Mouse (Mus musculus): Measurements from ENCODE around the gene Pdp2. TPM values are rescaled to one million over a fixed set of nuclear protein-coding genes. Genes with fewer than 3 reads are reported as not detected.
A peak's percentile ranks its signal among the peaks of the same experiment; 100 is the strongest.
"Not testable (repeated sequence)": the region's sequence is repeated elsewhere in the genome, so short reads cannot be mapped to it uniquely, and the experiment has no call there.

The Pdp2 gene
- 1 to 10 TPM; 7.8 to 8.1 TPM for total RNA-seq (2021)

DNA sequence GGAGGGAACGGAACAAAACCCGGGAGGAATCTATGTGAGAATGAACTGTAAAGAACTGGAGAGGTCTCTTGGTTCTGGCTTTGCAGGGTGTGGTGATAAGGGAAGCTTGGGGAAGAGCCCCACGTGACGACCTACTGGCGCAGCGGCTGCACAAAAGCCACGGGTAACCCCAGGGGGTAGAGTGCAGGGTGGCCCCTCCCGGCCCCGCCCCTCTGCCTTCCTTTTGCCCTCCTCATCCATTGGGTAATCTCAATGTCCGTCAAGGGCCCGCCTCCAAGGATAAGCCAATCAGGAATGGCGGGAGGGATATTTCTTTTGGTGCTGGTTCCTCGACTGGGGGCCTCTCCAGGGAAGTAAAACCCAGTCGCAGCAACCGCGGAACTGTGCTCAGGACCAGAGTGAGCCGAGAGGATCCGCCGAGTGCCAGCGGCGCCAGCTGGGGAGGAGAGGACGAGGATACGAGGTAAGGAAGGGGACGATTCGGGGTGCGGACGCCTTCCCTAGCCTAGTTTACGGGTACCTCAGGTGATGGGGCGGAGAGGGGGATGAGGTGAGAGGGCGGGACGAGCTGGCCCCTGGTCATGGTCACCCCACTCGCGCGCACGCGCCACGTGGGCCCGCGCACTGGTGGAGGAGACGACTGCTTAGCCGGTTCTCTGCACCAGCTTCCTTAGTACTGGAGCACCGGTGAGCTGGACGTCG, at the start of gene Pdp2:
Gene Pdp2 (plus strand): TSS at position 319 of the 702 bp plus-strand sequence.
- peak; percentile 83 to 89 for DNase-seq (ENCODE audit: extremely low spot score in 1 of 2, low spot score in 1 of 2)

DNA sequence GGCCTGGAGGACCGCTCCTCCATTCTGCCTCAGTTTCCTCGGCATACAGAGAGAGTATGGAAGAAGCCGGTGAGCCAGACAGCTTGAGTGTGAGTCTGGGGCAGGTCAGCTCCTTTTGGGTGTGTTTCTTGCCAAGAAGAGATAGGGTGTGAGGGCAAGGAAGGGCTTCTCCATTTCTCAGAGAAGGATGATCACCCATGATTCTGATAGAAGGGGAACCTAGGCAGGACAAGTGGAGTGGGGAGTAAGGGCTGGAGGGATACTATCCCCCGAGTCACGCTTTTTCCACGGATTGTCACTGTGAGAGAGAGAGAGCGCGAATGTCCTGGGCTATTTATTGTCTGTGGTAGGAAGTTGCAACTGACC, 49.8 kb upstream of the Pdp2 start:
- DNase-seq (ENCODE audit: extremely low spot score in 1 of 2, low spot score in 1 of 2): no peak

DNA sequence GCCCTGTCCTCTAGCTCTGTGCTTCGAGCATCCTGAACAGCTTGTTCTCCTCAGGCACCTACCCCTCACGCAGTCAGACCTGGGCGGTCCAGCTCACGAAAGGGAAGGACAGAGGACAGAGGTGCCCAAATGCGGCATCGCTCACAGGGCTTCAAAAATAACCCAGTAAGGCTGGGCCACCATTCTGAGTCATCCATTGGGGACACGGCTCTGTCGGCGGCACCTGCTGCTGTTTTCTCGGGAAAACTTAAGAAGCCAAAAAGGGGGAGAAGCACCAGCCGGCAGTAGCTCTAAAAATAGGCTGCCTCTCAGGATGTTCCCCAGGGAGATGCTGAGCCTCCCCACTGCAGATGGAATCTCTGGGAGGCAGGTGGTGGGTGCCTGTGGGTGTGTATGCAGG, 49.1 kb upstream of the Pdp2 start:
- no peak for DNase-seq (ENCODE audit: extremely low spot score in 1 of 2, low spot score in 1 of 2)

GRCm38 (mm10) chr8:104543440-104544045, 47.7 kb upstream of the Pdp2 start:
- no peak for DNase-seq (ENCODE audit: extremely low spot score in 1 of 2, low spot score in 1 of 2)

GRCm38 (mm10) chr8:104555191-104555590, 36.1 kb upstream of the Pdp2 start:
- DNase-seq (ENCODE audit: extremely low spot score in 1 of 2, low spot score in 1 of 2): no peak

- no peak for DNase-seq (ENCODE audit: extremely low spot score in 1 of 2, low spot score in 1 of 2)
Observed at GRCm38 (mm10) chr8:104557226-104557625, 34.0 kb upstream of the Pdp2 start.

DNA sequence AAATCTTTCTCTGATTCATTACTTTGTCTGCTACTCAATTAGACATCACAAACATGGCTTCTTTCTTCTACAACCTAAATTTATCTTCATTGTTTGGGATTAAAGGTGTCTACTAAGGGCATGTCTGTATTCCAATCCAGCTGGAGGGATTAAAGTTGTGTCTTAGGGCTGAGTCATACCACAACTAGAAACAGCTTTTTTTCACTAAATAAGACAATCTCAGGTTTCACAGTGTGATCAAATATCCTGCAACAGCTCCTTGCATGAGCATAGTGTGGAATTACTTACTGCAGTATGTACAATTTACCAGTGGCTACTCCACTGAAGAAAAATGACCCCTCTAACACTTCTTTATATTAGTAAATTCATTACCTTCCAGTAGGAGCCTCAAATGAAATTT, 30.5 kb upstream of the Pdp2 start:
- DNase-seq (ENCODE audit: extremely low spot score in 1 of 2, low spot score in 1 of 2): no peak

DNA sequence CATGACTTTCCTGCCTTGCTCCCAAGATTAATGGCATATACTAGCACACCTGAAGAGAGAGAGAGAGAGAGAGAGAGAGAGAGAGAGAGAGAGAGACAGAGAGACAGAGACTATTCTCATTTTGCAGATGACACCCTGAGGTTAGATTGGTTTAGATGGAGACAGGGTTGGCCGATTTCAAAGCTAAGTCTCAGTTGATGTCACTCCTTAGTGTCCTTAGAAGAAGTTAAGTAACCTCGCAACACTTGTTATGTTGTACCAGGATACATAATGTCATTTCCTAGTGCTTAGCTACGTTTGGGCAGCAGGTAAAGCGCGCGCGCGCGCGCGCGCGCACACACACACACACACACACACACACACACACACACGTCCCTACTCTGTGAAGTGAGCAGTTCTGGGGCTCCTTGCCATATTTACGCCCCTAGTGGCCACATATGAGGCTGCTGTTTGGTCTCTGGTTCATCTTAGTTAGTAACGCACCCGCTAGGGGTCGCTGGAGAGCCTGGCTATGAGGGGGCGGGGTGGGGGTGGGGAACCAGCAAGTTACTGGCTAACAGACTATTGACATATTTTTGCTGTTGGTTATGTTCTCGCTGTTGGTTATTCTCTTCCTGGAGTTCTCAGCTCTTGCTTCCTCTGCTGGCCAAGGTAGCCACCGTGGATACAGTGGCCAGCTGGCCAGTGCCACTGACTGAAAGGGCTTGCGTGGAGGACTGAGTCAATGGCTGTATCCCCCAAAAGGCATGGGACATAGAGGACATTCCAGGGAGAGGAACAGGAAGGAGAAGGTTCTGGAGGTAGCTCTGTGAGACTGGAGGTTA, 26.4 kb upstream of the Pdp2 start:
- peak; percentile 65 to 86 for DNase-seq (ENCODE audit: extremely low spot score in 1 of 2, low spot score in 1 of 2)

GRCm38 (mm10) chr8:104565457-104565798, 25.8 kb upstream of the Pdp2 start:
- no peak for DNase-seq (ENCODE audit: extremely low spot score in 1 of 2, low spot score in 1 of 2)

DNA sequence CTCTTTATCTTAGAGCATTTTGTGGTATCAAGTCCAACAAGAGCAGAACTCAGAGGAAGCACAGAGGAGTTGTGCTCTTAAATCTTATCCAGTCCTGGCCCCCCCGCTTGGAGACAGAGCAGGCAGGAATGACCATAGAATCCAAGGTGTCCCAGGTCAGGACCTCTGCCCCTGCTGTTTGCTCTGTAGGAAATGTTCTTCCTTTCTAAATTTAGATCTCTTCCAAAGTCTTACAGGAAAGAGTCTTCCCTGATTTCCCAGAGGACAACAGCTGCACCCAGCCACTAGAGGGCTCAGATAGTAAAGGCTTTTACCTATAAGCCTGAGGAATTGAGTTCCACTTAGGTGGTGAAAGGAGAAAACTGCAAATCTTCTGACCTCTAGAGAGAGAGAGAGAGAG, 21.7 kb upstream of the Pdp2 start:
- no peak for DNase-seq (ENCODE audit: extremely low spot score in 1 of 2, low spot score in 1 of 2)

GRCm38 (mm10) chr8:104570436-104571343, 20.6 kb upstream of the Pdp2 start:
- peak; percentile 78 to 91 for DNase-seq (ENCODE audit: extremely low spot score in 1 of 2, low spot score in 1 of 2)

GRCm38 (mm10) chr8:104576820-104577219, 14.4 kb upstream of the Pdp2 start:
- no peak for DNase-seq (ENCODE audit: extremely low spot score in 1 of 2, low spot score in 1 of 2)

DNA sequence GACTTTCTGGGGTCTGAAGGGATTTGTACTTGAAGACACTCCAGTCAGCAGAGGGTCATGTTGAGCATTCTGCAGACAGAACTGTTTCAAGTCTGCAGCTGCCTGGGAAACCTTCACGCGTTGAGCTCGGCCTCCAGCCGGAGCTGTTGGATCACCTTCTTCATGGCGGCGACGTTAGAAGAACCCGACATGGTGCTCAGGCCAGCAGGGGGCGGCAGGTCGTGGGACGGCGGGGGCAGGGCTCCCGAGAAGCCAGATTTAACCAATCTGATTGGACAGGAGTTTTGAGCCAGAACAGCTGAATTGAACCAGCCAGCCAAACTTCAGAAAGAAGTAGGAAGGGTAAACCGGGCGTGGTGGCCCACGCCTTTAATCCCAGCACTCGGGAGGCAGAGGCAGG, 13.6 kb upstream of the Pdp2 start:
- DNase-seq (ENCODE audit: extremely low spot score in 1 of 2, low spot score in 1 of 2): not testable (repeated sequence)

GRCm38 (mm10) chr8:104584522-104584921, 6.7 kb upstream of the Pdp2 start:
- no peak for DNase-seq (ENCODE audit: extremely low spot score in 1 of 2, low spot score in 1 of 2)

DNA sequence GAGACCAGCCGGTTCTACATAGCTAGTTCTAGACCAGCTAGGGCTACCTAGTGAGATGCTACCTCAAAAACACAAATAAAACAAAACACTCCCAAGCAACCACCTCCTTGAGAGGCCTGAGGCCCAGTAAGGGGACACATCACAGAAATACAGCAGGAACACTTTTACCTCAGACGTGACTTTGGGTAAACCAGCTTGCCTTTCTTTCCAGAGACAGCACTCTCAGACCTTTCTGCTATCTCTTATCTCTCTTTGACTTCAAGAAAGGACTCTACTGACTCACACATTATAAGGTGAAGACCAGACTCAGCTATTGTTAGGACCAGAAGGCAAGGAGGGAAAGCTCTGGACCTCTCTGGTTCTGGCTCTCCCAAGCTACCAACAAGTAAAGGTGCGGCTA, 967 bp upstream of the Pdp2 start:
- DNase-seq (ENCODE audit: extremely low spot score in 1 of 2, low spot score in 1 of 2): no peak

GRCm38 (mm10) chr8:104591856-104592255, 605 bp downstream of the Pdp2 start:
- no peak for DNase-seq (ENCODE audit: extremely low spot score in 1 of 2, low spot score in 1 of 2)

GRCm38 (mm10) chr8:104592566-104592965, 1.3 kb downstream of the Pdp2 start:
- no peak for DNase-seq (ENCODE audit: extremely low spot score in 1 of 2, low spot score in 1 of 2)

- DNase-seq (ENCODE audit: extremely low spot score in 1 of 2, low spot score in 1 of 2): no peak
Observed at GRCm38 (mm10) chr8:104593536-104594325, 2.5 kb downstream of the Pdp2 start.

DNA sequence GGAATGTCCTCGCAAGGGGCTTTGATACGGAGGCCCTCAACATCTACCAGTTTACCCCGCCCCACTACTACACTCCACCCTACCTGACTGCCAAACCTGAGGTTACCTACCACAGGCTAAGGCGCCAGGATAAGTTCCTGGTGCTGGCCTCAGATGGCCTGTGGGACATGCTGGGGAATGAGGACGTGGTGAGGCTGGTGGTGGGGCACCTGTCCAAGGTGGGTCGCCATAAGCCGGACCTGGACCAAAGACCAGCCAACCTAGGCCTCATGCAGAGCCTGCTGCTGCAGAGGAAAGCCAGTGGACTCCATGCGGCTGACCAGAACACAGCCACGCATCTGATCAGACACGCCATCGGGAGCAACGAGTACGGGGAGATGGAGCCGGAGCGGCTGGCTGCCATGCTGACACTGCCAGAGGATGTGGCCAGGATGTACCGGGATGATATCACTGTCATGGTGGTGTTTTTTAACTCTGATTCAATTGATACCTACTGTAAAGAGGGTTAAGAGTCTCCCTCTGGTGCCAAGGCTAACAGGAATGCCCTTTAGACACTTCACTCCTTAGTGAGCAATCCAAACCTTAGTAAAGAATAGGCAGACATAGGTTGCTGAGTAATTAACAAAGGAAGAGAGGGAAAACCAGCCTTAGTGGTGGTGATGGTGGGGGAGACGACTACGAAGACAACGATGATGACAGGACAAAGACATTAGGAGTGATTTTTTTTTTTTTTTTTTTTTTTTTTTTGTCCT, 3.5 kb downstream of the Pdp2 start:
- DNase-seq (ENCODE audit: extremely low spot score in 1 of 2, low spot score in 1 of 2): no peak

All from layer of hippocampus, postnatal 25 days (tissue).